Mouse (Mus musculus): Measurements from ENCODE around the gene Anapc5. TPM values are rescaled to one million over a fixed set of nuclear protein-coding genes. Genes with fewer than 3 reads are reported as not detected.

Anapc5 gene
- polyA plus RNA-seq, 1 experiment from 2014 or later, result 403 TPM

GRCm38 (mm10) chr5:122832536-122832935 lies 11.4 kb upstream of the Anapc5 start:
- H3K36me3 ChIP-seq (ENCODE audit: control insufficient read depth, insufficient read depth, low read length), result no peaks in the 10 kb centered on the region
- H3K27ac ChIP-seq (ENCODE audit: low read length), result no peak overlapping the region
- H3K9me3 ChIP-seq (ENCODE audit: control insufficient read depth, low read length), result no peaks in the 10 kb centered on the region
- 83% methylated on average over 10 of the region's 10 CpGs for WGBS
- ATAC-seq (ENCODE audit: low read depth), result no peak
- H3K4me1 ChIP-seq (replicated peaks; ENCODE audit: control insufficient read depth, insufficient read depth, low read length), result no peaks in the 10 kb centered on the region
- no peak overlapping the region for H3K9ac ChIP-seq (ENCODE audit: low read length)
- no peak overlapping the region for H3K4me3 ChIP-seq (ENCODE audit: low read length)
- no peak overlapping the region for H3K4me2 ChIP-seq (ENCODE audit: low read depth, low read length)
- H3K27me3 ChIP-seq (ENCODE audit: control insufficient read depth, insufficient read depth, low read depth, low read length), result no peaks in the 10 kb centered on the region

GRCm38 (mm10) chr5:122825099-122825498 lies 4.0 kb upstream of the Anapc5 start:
- no peak overlapping the region for H3K4me2 ChIP-seq (ENCODE audit: low read depth, low read length)
- no peak overlapping the region for H3K27ac ChIP-seq (ENCODE audit: low read length)
- no peaks in the 10 kb centered on the region for H3K36me3 ChIP-seq (ENCODE audit: control insufficient read depth, insufficient read depth, low read length)
- ATAC-seq (ENCODE audit: low read depth), result no peak
- no peak overlapping the region for H3K9ac ChIP-seq (ENCODE audit: low read length)
- no peak overlapping the region for H3K4me3 ChIP-seq (ENCODE audit: low read length)
- no peaks in the 10 kb centered on the region for H3K27me3 ChIP-seq (ENCODE audit: control insufficient read depth, insufficient read depth, low read depth, low read length)
- WGBS, result 76% methylated on average over 8 of the region's 8 CpGs
- no peaks in the 10 kb centered on the region for H3K9me3 ChIP-seq (ENCODE audit: control insufficient read depth, low read length)
- peaks cover 2% of the 10 kb centered on the region for H3K4me1 ChIP-seq (replicated peaks; ENCODE audit: control insufficient read depth, insufficient read depth, low read length)

- no peak overlapping the region for H3K9ac ChIP-seq (ENCODE audit: low read length)
- no peaks in the 10 kb centered on the region for H3K36me3 ChIP-seq (ENCODE audit: control insufficient read depth, insufficient read depth, low read length)
- no peak overlapping the region for H3K4me3 ChIP-seq (ENCODE audit: low read length)
- 63% methylated on average over 6 of the region's 6 CpGs for whole genome bisulfite sequencing
- H3K27ac ChIP-seq (ENCODE audit: low read length), result no peak overlapping the region
- H3K9me3 ChIP-seq (ENCODE audit: control insufficient read depth, low read length), result no peaks in the 10 kb centered on the region
- no peak overlapping the region for H3K4me2 ChIP-seq (ENCODE audit: low read depth, low read length)
- ATAC-seq (ENCODE audit: low read depth), result no peak
- H3K27me3 ChIP-seq (ENCODE audit: control insufficient read depth, insufficient read depth, low read depth, low read length), result no peaks in the 10 kb centered on the region
- peaks cover 6% of the 10 kb centered on the region for H3K4me1 ChIP-seq (replicated peaks; ENCODE audit: control insufficient read depth, insufficient read depth, low read length)
These were observed 3.3 kb upstream of the Anapc5 start for GRCm38 (mm10) chr5:122824450-122824849.

- H3K4me2 ChIP-seq (ENCODE audit: low read depth, low read length), result no peak overlapping the region
- 58% methylated on average over 1 of the region's 1 CpGs for WGBS
- peaks cover 6% of the 10 kb centered on the region for H3K4me1 ChIP-seq (replicated peaks; ENCODE audit: control insufficient read depth, insufficient read depth, low read length)
- H3K9ac ChIP-seq (ENCODE audit: low read length), result no peak overlapping the region
- no peaks in the 10 kb centered on the region for H3K36me3 ChIP-seq (ENCODE audit: control insufficient read depth, insufficient read depth, low read length)
- H3K27ac ChIP-seq (ENCODE audit: low read length), result no peak overlapping the region
- no peaks in the 10 kb centered on the region for H3K27me3 ChIP-seq (ENCODE audit: control insufficient read depth, insufficient read depth, low read depth, low read length)
- no peak overlapping the region for H3K4me3 ChIP-seq (ENCODE audit: low read length)
- H3K9me3 ChIP-seq (ENCODE audit: control insufficient read depth, low read length), result no peaks in the 10 kb centered on the region
- ATAC-seq (ENCODE audit: low read depth), result no peak
These were observed 2.8 kb upstream of the Anapc5 start for GRCm38 (mm10) chr5:122823976-122824375.

GRCm38 (mm10) chr5:122822441-122822840 lies 1.3 kb upstream of the Anapc5 start:
- no peak for ATAC-seq (ENCODE audit: low read depth)

GRCm38 (mm10) chr5:122821524-122821885 lies 366 bp upstream of the Anapc5 start:
- Histone ChIP-seq H3K9me3 (ENCODE audit: control insufficient read depth, low read length) (no peaks in the 10 kb centered on the region), H3K4me3 (ENCODE audit: low read length) (peak overlapping the region; percentile 95), H3K27ac (ENCODE audit: low read length) (peak overlapping the region; percentile 98), H3K36me3 (ENCODE audit: control insufficient read depth, insufficient read depth, low read length) (peaks cover 22% of the 10 kb centered on the region), H3K4me1 (replicated peaks; ENCODE audit: control insufficient read depth, insufficient read depth, low read length) (peaks cover 6% of the 10 kb centered on the region), H3K27me3 (ENCODE audit: control insufficient read depth, insufficient read depth, low read depth, low read length) (no peaks in the 10 kb centered on the region), H3K4me2 (ENCODE audit: low read depth, low read length) (peak overlapping the region; percentile 60), H3K9ac (ENCODE audit: low read length) (peak overlapping the region; percentile 71)
- ATAC-seq (ENCODE audit: low read depth), result peak; percentile 45
- under 1% methylated on average over 10 of the region's 10 CpGs for WGBS

More at GRCm38 (mm10) chr5:122822441-122822840, 1.3 kb upstream of the Anapc5 start:
- no peaks in the 10 kb centered on the region for H3K9me3 ChIP-seq (ENCODE audit: control insufficient read depth, low read length)
- H3K4me2 ChIP-seq (ENCODE audit: low read depth, low read length), result no peak overlapping the region
- H3K4me1 ChIP-seq (replicated peaks; ENCODE audit: control insufficient read depth, insufficient read depth, low read length), result peaks cover 6% of the 10 kb centered on the region
- H3K27me3 ChIP-seq (ENCODE audit: control insufficient read depth, insufficient read depth, low read depth, low read length), result no peaks in the 10 kb centered on the region
- no peak overlapping the region for H3K4me3 ChIP-seq (ENCODE audit: low read length)
- no peak overlapping the region for H3K27ac ChIP-seq (ENCODE audit: low read length)
- H3K36me3 ChIP-seq (ENCODE audit: control insufficient read depth, insufficient read depth, low read length), result peaks cover 14% of the 10 kb centered on the region
- no peak overlapping the region for H3K9ac ChIP-seq (ENCODE audit: low read length)
- 85% methylated on average over 4 of the region's 4 CpGs for WGBS

- ATAC-seq (ENCODE audit: low read depth), result no peak
- 83% methylated on average over 3 of the region's 3 CpGs for WGBS
- no peaks in the 10 kb centered on the region for H3K9me3 ChIP-seq (ENCODE audit: control insufficient read depth, low read length)
- H3K36me3 ChIP-seq (ENCODE audit: control insufficient read depth, insufficient read depth, low read length), result peaks cover 74% of the 10 kb centered on the region
- no peak overlapping the region for H3K9ac ChIP-seq (ENCODE audit: low read length)
- H3K4me3 ChIP-seq (ENCODE audit: low read length), result no peak overlapping the region
- no peak overlapping the region for H3K27ac ChIP-seq (ENCODE audit: low read length)
- no peaks in the 10 kb centered on the region for H3K27me3 ChIP-seq (ENCODE audit: control insufficient read depth, insufficient read depth, low read depth, low read length)
- H3K4me2 ChIP-seq (ENCODE audit: low read depth, low read length), result no peak overlapping the region
- H3K4me1 ChIP-seq (replicated peaks; ENCODE audit: control insufficient read depth, insufficient read depth, low read length), result no peaks in the 10 kb centered on the region
These were observed 8.4 kb downstream of the Anapc5 start for GRCm38 (mm10) chr5:122812699-122813098.

GRCm38 (mm10) chr5:122811364-122812079 lies 9.6 kb downstream of the Anapc5 start:
- Histone ChIP-seq H3K27me3 (ENCODE audit: control insufficient read depth, insufficient read depth, low read depth, low read length) (no peaks in the 10 kb centered on the region), H3K9ac (ENCODE audit: low read length) (no peak overlapping the region), H3K4me2 (ENCODE audit: low read depth, low read length) (no peak overlapping the region), H3K4me3 (ENCODE audit: low read length) (no peak overlapping the region), H3K36me3 (ENCODE audit: control insufficient read depth, insufficient read depth, low read length) (peaks cover 73% of the 10 kb centered on the region), H3K9me3 (ENCODE audit: control insufficient read depth, low read length) (no peaks in the 10 kb centered on the region), H3K4me1 (replicated peaks; ENCODE audit: control insufficient read depth, insufficient read depth, low read length) (no peaks in the 10 kb centered on the region), H3K27ac (ENCODE audit: low read length) (no peak overlapping the region)
- WGBS, result 94% methylated on average over 9 of the region's 9 CpGs
- ATAC-seq (ENCODE audit: low read depth), result peak; percentile 28; the same call in 1 of the 2 replicates

GRCm38 (mm10) chr5:122805503-122805902 lies 15.6 kb downstream of the Anapc5 start:
- Histone ChIP-seq H3K9ac (ENCODE audit: low read length) (no peak overlapping the region), H3K27me3 (ENCODE audit: control insufficient read depth, insufficient read depth, low read depth, low read length) (no peaks in the 10 kb centered on the region), H3K4me1 (replicated peaks; ENCODE audit: control insufficient read depth, insufficient read depth, low read length) (no peaks in the 10 kb centered on the region), H3K4me2 (ENCODE audit: low read depth, low read length) (no peak overlapping the region), H3K36me3 (ENCODE audit: control insufficient read depth, insufficient read depth, low read length) (peaks cover 74% of the 10 kb centered on the region), H3K9me3 (ENCODE audit: control insufficient read depth, low read length) (no peaks in the 10 kb centered on the region), H3K27ac (ENCODE audit: low read length) (no peak overlapping the region), H3K4me3 (ENCODE audit: low read length) (no peak overlapping the region)
- WGBS, result 60% methylated on average over 3 of the region's 3 CpGs
- ATAC-seq (ENCODE audit: low read depth), result no peak

All from lung, embryonic 16.5 days (tissue).